Mouse (Mus musculus) adrenal gland, adult 18-20 months (tissue): ENCODE results near the gene Atp6v0d1. TPM values are rescaled to one million over a fixed set of nuclear protein-coding genes. Genes with fewer than 3 reads are reported as not detected.

ENCODE experiments used
- DNase-seq, 2 experiments: peaks; one replicate each; pipeline ENCODE4 v3.0.0; 2021 to 2022; ENCODE audit warnings: low spot score in 2 of 2
- total RNA-seq, 2 experiments: library from RNA; stranded (reverse); gene quantifications; 1 replicate in 1 of 2; 2 replicates in 1 of 2; pipeline ENCODE4 v1.2.3; 2021

Gene Atp6v0d1
- total RNA-seq, 2 experiments from 2014 or later, result 118 to 121 TPM

- DNase-seq, result no peak
Observed at GRCm38 (mm10) chr8:105509997-105510735, 55.7 kb downstream of the Atp6v0d1 start.

- DNase-seq, result no peak
Observed at GRCm38 (mm10) chr8:105508758-105509157, 57.1 kb downstream of the Atp6v0d1 start.

GRCm38 (mm10) chr8:105506977-105507376 is 58.9 kb downstream of the Atp6v0d1 start:
- DNase-seq, result no peak

- DNase-seq, result no peak
Observed at GRCm38 (mm10) chr8:105504617-105505016, 61.2 kb downstream of the Atp6v0d1 start.

- no peak for DNase-seq
Observed at GRCm38 (mm10) chr8:105499787-105500186, 66.1 kb downstream of the Atp6v0d1 start.

GRCm38 (mm10) chr8:105496439-105497180 is 69.2 kb downstream of the Atp6v0d1 start, which contains the start of gene Zdhhc1:
Zdhhc1 (minus strand) TSS chr8:105496902.
- DNase-seq, result peak; percentile 90 to 95

- DNase-seq, result no peak
Observed at GRCm38 (mm10) chr8:105495350-105496302, 70.2 kb downstream of the Atp6v0d1 start.

GRCm38 (mm10) chr8:105494566-105494965 is 71.3 kb downstream of the Atp6v0d1 start:
- no peak for DNase-seq

GRCm38 (mm10) chr8:105493495-105493894 is 72.4 kb downstream of the Atp6v0d1 start:
- DNase-seq, result no peak

- no peak for DNase-seq
Observed at GRCm38 (mm10) chr8:105489281-105489680, 76.6 kb downstream of the Atp6v0d1 start.

- DNase-seq, result no peak
Observed at GRCm38 (mm10) chr8:105488082-105488481, 77.8 kb downstream of the Atp6v0d1 start.

- peak in 1 of 2 experiments; percentile 47 for DNase-seq
Observed at GRCm38 (mm10) chr8:105484392-105484791, 81.5 kb downstream of the Atp6v0d1 start.

- DNase-seq, result no peak
Observed at GRCm38 (mm10) chr8:105484030-105484368, 81.8 kb downstream of the Atp6v0d1 start.

GRCm38 (mm10) chr8:105483212-105484029 is 82.4 kb downstream of the Atp6v0d1 start:
- DNase-seq, result no peak

GRCm38 (mm10) chr8:105482123-105482522 is 83.7 kb downstream of the Atp6v0d1 start:
- DNase-seq, result no peak

- DNase-seq, result no peak
Observed at GRCm38 (mm10) chr8:105481453-105481852, 84.4 kb downstream of the Atp6v0d1 start.

- DNase-seq, result no peak
Observed at GRCm38 (mm10) chr8:105481013-105481412, 84.8 kb downstream of the Atp6v0d1 start.

GRCm38 (mm10) chr8:105477792-105478191 is 88.1 kb downstream of the Atp6v0d1 start:
- no peak for DNase-seq

GRCm38 (mm10) chr8:105476628-105477413 is 89.0 kb downstream of the Atp6v0d1 start:
- peak; percentile 41 to 55 for DNase-seq

- no peak for DNase-seq
Observed at GRCm38 (mm10) chr8:105476161-105476560, 89.7 kb downstream of the Atp6v0d1 start.
